Mouse (Mus musculus) ovary, postnatal 10 days (tissue): ENCODE data around the gene Pabpn1.

Experiments
- DNase-seq: peaks from one replicate; pipeline ENCODE4 v3.0.0; 2022; ENCODE audit warnings: low spot score

Gene Pabpn1

DNA sequence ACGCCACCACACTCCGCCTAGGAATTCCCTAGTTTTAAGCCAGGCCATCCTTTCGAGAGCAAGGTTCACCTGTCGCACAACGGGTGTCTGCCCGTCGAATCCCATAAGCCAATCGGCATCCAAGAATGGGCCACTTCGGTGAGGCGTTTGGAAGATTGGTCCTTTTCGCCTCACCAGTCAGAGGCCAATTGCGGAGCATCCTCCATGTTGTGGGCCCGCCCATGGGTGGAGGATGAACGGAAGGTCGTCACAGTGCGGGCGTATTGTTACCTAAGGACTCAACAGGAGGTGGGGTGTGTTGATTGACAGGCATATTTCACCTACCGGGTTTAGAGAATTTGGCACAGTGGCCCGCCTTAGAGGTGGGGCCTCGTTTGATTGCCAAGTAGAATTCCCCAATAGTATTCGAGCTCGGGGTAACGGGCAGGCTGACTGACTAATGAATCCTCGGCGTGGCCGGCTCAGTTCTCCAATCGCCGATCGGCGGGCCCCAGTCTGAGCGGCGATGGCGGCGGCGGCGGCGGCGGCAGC lies 1.4 kb downstream of the Pabpn1 start:
- DNase-seq: peak; percentile 96

DNA sequence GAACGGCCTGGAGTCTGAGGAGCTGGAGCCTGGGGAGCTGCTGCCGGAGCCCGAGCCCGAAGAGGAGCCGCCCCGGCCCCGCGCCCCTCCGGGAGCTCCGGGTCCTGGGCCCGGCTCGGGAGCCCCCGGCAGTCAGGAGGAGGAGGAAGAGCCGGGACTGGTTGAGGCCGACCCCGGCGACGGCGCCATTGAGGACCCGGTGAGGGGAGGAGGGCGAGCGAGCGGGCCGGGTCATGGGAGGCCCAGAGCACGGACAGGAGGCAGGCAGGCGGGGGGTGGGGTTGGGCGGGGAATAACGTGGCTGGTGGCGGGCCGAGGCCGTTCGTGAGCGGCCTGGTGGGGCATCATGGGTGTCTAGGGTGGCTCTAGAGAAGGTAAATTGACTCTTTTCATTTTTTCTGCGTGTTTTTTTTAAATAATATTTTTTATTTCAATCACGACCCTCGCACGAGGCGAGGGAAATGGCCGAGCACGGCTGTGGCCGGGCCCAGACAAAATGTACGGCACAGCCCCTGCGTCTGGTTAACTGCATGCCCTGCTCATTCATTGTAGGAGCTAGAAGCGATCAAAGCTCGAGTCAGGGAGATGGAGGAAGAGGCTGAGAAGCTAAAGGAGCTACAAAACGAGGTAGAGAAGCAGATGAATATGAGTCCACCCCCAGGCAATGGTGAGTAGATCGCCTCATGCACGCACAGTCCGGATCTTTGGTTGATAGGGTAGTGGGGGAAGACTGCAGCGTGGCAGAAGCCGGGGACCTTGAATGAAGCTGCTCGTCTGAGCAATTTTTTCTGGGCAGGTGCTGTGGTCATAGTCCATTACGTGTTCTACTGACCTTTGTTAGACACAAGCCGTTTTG lies 2.2 kb downstream of the Pabpn1 start:
- DNase-seq: peak; percentile 54

DNA sequence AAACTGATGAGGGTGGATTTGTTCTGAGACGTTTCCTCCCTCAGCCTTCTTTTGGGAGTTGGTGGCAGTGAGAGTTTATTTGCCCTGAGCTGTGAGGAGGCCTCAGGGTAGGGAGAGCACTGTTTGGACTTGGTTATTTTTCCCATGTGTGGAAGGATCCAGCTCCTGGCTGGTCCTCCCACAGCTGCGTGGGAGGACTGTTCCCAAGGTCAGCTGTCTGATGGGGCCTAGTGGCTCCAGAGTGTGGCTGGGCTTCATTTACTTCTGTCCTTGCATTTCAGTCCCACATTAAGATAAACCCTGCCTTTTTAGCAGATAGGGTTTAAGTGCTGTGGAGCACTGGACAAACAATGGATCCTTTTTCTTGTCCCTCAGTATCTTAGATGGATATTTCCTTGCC lies 5.1 kb downstream of the Pabpn1 start:
- no peak for DNase-seq

DNA sequence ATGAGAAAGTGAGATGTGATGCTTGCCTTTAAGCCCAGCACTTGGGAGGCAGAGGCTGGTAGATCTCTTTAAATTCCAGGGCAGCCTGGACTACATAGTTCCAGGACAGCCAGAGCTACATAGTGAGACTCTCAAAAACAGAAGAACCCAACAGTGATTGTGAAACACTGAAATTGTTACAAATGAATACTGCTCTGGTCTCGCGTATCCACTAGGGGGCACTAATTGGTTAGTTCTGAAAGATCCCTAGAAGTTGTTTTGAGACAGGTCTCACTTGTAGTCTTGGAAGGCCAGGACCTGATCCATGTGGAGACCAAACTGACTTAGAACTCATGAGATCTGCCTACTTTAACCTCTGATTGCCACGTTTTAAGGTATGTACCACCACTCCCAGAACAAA lies 8.1 kb downstream of the Pabpn1 start:
- no peak for DNase-seq

DNA sequence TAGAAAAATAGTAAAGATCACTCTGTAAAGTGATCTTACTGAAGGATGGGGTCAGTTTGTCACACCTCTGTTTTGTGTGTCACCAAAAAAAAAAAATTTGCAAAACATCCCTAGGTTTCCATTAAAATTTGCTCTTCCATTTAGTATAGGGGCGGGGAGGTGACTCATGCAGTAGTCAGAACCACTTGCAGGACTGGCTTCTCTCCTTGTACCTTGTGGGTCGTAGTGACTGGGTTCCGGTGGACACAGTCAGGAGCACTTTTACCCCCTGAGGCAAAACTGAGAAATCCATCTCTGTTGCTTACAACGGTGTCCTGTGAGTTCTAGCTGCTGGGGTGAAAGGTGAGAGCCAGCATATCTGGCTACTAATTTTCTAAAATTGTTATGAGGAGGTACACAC lies 11.3 kb downstream of the Pabpn1 start:
- no peak for DNase-seq

DNA sequence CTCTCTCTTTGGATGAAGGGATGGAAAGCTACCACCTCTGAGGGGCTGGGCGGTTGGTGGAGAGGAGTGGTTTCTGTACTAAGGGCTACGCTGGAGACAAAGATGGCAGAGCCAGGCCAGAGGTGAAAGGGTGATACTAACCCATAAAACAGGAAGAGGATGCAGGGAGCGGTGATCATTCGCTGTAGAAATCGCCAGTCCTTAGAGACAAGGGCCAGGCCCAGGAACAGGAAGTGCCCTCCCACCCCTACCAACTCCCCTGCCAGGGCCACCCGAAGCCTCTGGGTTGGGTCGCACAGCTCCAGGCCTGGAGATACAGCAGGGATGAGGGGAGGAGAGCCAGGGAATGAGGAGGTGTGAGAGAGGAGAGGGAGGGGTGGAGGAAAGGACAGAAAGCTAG lies 16.4 kb downstream of the Pabpn1 start:
- no peak for DNase-seq

DNA sequence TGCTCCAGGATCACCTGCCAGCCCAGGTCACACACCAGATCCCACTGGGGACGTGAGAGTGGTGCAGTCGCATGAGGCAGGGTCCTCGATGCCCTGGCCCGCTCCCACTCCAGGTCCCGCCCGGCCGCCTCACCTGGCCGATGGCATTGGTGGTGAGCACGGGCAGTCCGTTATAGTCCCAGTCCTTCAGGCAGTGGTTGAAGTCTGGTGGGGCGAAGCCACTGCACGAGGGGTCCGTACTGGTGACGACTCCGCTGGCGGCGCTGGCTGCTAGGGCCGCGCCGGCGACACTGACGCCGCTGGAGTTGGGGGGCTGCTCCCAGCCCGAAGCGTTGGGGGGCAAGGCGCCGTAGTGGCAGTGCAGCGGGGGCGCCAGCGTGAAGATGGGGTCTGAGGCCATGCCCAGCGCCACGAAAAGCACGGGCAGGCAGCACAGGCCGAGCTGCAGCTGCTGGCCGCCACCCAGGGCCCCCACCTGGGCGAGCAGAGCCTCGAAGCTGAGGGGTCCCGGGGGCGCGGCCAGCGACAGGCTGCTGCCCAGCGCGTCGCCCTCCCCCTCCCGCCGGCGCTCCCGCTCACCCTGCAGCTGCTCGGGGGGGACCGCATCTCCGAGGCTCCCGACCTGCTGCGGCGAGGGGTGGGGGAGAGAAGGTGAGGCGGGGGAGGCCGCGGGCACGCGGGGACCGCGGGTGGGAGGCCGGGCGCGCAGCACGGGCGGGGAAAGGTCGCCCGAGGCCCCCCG lies 20.0 kb downstream of the Pabpn1 start:
- DNase-seq: no peak

DNA sequence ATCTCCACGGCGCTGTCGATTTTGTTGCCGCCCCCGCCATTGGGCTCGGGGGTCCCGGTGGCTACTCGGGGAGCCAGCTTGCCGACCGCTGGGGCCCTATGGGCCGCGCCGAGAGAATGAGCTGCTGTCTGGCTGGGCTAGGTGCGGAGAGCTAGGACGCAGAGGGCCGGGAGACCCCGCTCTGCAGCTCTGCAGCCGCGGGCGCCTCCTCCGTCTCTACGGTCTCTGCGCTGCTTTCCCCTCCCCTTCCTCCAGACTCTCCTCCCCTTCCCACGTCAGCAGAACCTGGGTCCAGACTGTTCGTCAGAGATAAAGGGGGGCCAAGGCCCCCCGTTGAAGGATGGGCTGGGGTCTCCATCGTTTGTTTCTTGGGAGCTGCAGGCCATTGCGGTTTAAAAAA lies 20.6 kb downstream of the Pabpn1 start, which contains the start of gene Slc22a17:
Gene Slc22a17 (minus strand): TSS at position 247 of the 400 bp plus-strand sequence.
- DNase-seq: peak; percentile 64

DNA sequence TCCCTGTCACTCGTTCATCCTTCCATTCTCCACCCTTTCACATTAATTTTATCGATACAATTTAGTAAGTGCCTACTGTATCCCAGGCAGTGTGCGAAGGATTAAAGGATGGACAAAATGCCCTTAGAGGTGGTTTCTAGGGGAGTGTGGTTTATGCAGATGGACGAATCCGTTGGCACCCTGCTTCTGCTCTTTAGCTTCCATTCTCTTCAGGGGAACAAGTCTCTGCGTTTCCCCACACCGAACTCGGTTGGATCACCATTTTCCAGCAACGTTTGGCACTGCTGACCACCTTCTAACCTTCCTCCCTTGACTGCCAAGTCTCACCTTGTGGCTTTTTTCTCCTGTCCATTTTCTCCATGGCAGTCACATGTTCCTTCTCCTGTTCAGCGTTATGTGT lies 21.0 kb downstream of the Pabpn1 start:
- no peak for DNase-seq

DNA sequence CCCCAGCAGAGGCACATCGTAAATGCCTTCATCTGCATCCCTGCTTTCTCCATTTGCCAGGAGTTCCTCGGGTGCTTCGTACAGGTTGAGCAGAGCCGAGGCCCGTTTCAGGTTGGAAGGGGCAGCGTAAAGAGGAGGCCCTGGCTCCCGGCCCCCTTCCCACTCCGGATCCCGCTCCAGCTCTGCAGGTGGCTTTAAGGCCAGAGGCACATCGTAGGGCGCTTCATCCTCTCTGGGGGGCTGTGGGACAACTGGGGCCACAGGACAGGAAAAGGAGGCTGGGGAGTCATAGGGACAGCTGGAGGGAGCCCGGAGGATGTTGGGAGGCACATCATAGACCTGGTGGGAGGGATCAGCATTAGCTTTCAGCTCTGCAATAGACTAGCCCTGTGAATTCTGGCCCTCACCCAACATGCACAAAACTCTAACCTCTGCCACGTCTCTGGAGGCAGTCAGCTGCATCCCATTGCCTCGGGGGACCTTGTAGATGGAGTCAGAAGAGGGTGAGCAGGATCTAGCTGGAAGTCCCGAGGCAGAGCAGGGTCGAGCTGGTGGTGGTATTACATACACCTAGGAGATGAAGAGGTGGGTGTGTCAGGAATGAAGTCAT lies 27.9 kb downstream of the Pabpn1 start:
- no peak for DNase-seq

DNA sequence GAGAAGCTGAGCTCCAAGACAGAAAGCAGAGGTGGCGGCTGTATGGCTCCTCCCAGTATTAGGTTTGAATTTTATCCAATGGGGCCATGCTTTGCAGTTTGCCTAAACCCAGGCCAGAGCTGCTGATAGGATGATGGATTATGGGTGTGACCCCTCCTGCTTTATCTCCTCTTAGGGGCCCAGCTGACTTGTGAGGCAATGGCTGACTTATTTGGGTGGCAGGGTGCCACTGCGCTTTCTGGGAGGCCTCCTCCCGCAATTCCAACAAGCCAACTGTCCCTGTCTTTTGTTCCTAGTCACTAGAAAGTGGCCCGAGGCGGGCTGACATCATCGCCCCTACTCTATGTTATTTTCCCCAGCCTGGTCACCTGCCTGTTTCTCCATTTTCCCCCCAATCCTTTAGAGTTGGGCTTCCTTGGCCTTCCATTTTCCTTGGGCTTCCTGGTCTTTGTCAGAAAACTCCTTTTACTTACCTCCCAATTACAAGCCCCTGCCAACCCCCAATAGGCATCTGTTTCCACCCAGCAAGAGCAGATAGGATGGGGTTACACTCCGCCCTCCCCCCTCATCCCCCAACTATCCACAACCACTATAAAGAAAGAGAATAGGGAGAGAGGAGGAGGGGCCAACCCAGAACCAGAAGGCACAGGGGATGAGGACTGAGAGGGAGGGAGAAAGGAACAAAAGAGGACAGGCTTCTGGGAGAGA lies 32.5 kb downstream of the Pabpn1 start:
- peak; percentile 56 for DNase-seq

DNA sequence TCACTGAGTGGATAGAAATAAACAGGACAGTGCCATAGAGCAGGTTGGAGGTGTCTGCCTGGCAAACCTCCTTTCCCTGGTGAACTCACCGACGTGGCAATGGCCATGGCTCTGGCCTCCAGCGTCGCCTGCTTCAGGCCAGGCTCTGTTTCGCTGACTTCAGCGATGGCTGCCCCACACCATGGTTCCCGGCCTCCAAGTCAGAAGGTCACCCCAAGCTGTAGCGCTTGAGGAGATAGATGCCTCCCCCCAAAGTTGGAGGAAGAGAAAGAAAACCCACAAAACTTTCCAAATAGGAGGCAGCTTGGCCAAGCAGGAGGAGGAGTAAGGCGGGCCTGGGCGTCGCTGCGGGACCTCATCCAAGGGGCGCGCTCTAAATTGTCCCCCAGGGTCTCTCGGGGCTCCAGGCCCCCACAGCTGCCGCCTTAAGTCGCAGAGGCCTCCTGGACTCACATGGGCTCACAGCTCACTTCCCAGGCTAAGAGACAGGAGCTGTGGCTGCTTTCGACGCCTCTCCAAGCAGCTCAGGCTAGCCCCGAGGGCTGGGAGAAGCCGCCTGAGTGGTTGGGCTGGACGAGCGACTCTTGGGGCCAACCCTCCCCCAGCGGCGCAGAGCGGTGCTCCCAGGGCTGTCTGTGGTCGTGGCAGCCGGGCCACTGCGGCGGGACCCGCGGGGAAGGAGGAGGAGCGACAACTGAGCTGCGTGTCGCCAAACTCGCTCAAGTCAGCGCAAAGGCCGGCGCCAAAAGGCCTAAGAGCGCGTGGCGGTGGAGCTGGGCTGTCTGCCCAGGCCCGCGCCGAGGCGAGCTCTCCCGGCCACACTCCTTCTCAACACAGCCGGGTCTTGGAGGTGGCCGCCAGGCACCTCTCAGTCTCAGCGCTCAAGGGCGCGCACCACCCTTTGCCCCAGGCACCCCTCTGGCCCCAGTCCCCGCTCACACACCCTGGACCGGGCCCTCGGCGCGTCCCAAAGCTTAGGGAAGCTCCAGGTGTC lies 33.3 kb downstream of the Pabpn1 start, which contains the start of gene Efs:
Gene Efs (minus strand): TSS at position 778 of the 994 bp plus-strand sequence.
- peak; percentile 71 for DNase-seq

DNA sequence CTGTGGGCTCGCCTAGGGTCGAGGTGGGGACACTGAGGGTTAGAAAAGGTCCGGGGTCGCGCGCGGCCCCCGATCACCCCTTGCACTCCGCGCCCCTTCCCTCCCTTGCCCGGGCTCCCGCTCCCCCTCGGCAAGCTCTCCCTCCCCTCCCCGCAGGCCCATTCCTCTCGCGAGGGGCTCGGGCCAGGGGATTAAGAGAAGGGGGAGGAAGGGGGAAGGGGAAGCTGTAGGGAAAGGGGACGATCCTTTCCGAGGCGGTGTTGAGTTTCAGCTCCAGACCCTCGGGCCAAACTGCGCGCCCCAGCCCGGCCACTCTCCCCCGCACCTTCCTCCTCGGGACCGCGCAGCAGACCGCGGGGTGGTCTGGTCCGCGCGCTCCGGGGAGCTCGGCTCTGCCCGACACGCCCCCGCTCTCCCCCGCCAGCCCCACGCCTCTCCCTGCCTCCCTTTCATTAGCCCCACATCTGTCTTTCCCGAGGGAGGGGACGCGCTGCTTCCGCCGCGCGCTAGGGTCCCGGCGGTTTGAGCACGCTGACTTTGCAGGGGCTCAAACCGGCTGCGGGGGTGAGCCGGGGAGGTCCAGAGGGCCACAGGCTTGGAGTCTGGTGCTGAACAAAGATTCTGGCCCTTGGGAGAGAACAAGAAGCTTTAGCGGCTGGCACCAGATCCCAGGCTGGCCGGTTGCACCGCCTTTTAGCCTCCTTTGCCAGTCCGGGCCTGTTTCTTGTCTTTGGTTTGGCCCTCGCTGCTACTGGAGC lies 34.3 kb downstream of the Pabpn1 start:
- peak; percentile 57 for DNase-seq

DNA sequence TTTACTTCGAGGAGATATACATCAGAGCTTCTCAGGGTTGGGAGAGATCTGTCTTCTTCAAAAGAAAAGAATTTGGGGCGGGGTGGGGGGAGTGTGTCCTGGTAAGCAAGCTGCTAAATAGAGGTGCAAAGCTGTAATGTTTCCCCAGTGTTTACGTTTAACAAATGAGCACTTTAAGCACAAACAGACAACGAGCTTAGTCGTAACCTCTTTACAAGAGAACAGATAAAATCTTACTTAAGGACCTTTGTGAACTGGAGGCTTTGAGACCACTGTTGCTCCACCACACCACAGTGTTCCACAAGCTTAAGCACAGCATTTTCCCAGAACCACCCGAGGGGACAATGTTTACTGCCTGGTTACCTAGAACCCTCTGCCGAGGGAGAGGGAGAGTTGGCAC lies 35.0 kb downstream of the Pabpn1 start:
- DNase-seq: no peak

DNA sequence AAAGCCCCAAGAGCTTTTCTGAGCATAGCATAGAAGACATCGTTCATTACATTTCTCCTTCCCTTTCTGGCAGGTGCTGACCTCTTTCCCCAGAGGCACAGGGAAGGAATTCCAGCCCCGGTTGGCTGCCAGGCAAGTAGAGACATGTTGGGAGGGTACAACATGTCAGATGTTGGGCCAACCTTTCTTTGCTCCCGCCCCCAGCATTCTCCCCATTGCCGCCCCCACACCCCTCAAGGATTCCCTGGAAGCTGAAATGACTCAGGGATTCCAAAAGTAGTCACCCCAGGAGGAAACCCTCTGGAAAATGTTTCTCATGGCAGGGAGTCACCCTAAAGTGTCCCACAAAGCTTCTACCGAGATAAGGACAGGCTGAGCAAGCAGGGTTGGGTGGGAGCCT lies 37.5 kb downstream of the Pabpn1 start:
- DNase-seq: no peak

DNA sequence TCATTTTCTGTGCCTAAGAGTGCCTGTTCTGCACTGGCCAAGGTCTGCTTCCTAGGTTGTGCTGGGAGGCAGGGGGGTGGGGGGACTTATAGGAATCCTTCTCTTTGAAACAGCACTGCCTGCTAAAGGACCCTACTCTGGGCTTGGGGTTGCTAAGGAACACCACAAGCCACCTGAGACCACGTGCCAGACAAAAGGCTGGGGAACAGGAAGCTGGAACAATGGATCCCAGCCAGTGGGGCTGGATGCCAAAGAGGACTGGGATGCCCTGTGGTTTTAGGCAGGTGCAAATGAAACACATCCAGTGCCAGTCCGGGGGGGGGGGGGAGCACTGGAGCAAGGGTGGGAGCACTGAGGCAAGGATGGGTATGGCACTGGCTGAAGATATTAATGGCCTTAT lies 38.1 kb downstream of the Pabpn1 start:
- DNase-seq: no peak

DNA sequence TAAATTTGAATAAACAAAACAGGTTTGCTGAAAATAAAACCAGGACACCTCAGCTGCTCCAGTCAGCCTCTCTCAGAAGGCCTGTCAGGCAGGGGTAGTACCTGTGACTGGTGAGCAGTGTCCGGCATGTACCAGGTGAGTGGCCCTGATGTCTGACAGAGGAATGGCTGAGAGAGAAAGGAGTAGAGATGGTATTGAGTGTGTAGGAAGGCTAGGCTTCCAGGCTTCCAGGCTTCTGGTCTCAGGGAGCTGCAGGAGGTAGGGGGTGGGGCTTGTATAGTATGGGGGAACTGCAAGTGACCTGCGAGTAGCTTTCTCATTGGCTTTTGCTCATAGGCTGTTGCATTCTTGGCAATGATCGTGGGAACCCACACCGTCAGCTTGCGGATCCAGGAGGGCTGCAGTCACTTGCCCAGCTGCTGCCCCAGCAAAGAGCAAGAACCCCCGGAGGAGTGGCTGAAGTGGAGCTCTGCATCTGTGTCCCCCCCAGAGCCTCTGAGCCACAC lies 40.4 kb downstream of the Pabpn1 start, which contains the start of gene Il25:
Gene Il25 (plus strand): TSS at position 51 of the 506 bp plus-strand sequence.
- no peak for DNase-seq

DNA sequence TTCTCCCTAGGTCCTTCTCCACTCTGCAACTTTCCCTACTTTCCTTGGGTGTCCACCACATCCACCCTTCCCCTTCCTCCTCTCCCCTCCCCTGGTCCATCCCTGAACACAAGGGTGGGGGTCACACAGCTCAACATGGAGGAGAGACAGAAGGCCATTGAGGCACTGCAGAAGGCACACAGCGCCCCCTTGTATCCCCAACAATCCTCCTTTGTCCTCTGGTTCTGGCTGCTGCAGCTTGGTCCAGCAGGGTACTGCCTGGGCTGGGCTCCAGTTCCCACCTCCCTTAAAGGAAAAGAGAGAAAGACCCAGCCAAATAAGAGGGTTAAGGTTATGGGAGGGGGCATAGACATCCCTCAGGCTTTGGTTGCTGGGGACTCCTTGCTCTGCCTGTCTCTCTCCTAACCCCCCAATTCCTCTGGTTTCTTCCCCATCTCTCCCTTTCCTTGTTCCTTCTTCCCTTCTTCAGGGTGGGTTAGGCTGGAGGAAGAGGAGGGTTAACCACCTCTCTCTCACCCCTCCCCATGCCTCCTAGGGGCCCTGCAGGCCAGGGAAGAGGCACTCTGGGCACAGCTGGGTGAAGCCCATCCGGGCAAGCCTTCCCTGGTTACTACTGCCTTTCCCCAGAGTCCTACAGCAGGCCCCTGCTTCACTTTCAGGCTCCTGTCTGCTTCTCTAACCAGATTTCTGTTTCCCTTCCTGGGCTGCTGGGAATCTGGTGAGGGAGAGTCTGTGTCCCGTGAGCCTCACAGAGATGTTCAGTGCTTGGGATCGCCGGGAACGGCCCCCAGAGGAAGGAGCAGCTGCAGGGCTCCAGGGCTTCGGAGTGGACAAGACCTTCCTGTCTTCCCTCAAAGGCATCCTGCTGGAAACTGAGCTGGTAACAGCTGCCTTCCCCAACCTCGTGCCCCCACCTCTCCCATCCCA lies 43.9 kb downstream of the Pabpn1 start, which contains the start of gene Cmtm5:
Gene Cmtm5 (plus strand): TSS at position 358 of the 927 bp plus-strand sequence.
- no peak for DNase-seq
